Mouse (Mus musculus) testis, adult 2 months (tissue): ENCODE results near the gene Cux1.

Source experiments
- CTCF ChIP-seq: fragments of 200-500 bp; IDR thresholded peaks from 2 replicates; pipeline ENCODE4 v1.5.1; 2012; ENCODE audit warnings: low read depth, mild to moderate bottlenecking, inconsistent platforms, low read length, moderate library complexity; ENCODE audit not compliant: control insufficient read depth, insufficient read depth, insufficient replicate concordance
- POLR2A ChIP-seq: fragments of 200-500 bp; IDR thresholded peaks from 2 replicates; pipeline ENCODE4 v1.6.1; 2012; ENCODE audit warnings: low read depth, mild to moderate bottlenecking, inconsistent platforms, low read length, moderate library complexity; ENCODE audit not compliant: control insufficient read depth

DNA sequence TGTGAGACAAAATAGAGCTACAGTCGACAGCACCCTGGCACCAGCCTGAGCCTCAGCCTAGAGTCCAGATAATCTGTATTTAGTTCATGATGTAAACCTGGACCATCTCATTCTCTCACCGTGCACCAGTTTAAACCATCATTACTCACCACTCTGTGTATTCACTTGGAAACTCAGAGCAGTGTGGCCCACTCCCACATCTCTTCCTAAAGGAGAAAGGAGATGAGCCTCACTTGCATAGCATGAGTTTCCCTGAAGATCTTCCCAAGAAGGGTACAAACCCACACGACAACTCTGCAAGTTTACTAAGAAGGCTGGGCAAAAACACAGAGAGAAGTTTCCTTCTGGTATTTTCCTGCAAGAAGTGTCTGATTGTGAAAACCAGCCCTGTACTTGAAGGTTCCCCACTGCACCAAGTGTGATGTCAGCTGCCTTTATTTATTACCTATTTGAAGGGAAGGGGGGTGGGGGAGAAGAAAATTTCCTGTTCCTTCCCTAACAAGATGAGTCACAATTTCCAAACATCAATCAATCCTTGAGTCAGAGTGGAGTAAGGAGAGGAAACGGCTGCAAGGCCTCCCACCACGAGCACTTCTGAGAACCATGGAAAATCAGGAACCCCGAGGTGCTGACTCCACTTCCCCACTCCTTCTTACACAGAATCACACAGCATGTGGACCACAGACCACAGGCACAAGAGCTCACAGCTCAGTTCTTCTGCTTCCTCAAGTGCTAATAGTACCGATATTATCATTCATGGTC is 109.0 kb downstream of the Cux1 start:
- TF ChIP-seq CTCF (no peak), POLR2A (no peak)
